Mouse (Mus musculus): ENCODE measurements at regions not wholly inside any gene's neighbourhood (a gene's known extent, or its start where the extent isn't known, plus 50 kb on each side); places are given as distances from the start of the nearest gene placed in this dataset.

DNA sequence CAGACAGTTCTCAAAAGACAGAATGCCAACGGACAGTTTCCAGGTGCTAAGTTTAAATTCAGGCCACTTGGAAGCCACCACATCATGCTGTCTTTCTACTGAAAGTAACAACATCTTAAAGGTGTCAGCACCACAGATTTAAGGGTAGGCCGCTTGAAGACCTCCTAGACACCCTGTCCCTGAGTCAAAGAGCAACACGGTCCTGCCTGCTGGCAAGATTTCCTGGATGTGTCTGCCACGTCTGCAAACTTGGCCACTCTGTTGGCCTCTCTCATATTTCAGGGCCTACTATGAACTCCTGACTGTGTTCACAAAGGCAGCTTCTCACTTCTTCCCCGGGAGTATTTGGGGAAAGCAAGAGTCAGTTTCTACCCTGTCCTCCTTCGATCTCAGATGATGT is 194.7 kb upstream of the Esrrg start:
- in situ Hi-C loops (cut with MboI, MseI), result no loop called here

DNA sequence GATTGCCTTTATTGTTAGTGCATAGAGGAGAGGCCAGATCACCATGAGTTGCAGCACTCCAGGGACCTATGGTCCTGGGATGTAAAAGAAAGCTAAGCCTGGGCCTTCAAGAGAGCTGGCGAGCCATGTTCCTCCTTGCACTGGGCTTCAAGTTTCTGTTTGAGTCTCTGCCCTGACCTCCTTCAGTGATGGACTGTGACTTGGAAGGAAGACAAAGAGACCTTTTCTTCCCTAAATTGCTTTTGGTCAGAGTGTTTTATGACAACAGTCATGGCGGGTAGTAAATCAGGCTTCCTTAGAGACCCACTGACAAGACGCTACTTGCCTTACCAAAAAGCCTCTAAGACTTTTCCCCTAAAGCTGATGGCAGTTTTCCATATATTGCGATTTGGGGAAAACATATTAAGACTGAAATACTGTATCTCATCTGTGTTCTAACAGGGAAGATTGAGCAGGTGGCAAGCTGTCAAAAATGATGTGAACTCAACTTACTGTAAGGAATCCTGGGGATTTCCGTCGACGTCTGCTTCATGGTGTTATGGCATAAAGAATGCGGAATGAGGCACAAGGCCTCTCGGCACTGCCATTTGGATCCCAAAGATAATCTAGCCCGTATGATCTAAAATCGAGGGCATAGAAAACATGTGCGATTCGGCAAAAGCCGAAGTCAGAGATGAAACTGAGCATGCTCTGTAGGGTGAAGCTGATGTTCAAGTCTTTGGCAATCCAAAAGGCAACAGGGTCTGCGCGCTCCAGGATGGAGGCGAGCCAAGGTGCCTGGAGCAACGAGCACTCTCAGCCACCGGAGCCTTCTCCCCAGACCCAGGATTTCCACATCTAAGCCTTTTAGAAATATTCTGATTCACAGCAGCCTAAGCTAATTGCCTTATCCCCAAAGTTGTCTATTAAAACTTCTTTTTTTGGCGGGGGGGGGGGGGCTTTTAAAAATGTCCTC is 190.1 kb upstream of the Esrrg start:
- in situ Hi-C loops (cut with MboI, MseI), result no loop called here

- in situ Hi-C loops (cut with MboI, MseI), result no loop called here
These were observed 179.9 kb upstream of the Esrrg start for GRCm38 (mm10) chr1:187428536-187429215.

GRCm38 (mm10) chr1:187433716-187434634 is 174.6 kb upstream of the Esrrg start:
- in situ Hi-C loops (cut with MboI, MseI), result no loop called here

GRCm38 (mm10) chr1:187439170-187439914 is 169.2 kb upstream of the Esrrg start:
- in situ Hi-C loops (cut with MboI, MseI), result no loop called here

DNA sequence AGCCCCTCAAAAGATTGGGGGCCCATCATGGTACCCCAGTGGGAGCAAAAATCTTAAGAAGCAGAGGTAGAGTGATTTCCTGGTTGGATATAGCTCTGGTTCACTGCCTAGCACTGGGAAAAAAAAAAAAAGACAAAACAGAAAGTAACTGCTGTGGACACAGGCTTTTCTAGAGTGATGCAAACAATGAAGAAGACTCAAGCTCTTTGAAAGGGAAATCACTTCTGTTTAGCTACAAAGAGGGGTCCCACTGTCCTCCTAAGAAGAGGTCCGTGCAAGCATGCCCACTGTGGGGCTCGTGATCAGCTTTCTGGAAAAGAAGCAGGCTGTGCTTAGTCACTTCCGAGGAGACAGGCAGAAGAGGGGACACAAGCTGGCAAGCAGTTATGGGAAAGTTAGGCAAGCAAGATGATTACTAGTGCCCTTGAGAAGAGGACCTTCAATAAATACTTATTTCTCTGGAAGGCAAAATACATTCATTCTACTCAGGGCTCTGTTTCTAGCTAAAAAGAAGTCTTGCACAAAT is 166.9 kb upstream of the Esrrg start:
- in situ Hi-C loops (cut with MboI, MseI), result no loop called here

GRCm38 (mm10) chr1:187446511-187446910 is 162.1 kb upstream of the Esrrg start:
- in situ Hi-C loops (cut with MboI, MseI), result no loop called here

DNA sequence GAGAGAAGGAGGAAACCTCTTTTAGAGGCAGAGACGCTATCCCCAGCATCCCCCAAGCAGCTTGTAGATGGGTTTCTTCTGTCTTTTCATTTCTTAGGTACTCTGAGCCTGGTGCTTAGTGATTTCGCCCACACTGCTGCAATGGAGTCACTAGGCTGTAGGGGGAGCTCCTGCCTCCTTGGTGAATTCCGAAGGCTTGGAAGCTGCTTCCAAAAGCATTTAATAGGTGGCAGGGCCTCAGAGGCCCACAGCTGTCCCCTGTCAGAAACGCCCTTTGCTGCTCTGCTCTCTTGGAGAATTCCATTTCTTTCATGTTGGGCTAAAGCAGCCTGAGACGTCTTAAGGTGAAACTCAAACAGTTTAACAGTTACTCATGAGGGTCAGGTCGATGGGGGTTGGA is 160.4 kb upstream of the Esrrg start:
- in situ Hi-C loops (cut with MboI, MseI), result no loop called here

GRCm38 (mm10) chr1:187450106-187450505 is 158.5 kb upstream of the Esrrg start:
- in situ Hi-C loops (cut with MboI, MseI), result loop anchor here (5.0 kb wide), 1 partner anchor 92 kb away; no protein-coding TSS in a partner anchor

GRCm38 (mm10) chr1:187452189-187452588 is 156.4 kb upstream of the Esrrg start:
- in situ Hi-C loops (cut with MboI, MseI), result loop anchor here (5.0 kb wide), 1 partner anchor 90 kb away; no protein-coding TSS in a partner anchor

DNA sequence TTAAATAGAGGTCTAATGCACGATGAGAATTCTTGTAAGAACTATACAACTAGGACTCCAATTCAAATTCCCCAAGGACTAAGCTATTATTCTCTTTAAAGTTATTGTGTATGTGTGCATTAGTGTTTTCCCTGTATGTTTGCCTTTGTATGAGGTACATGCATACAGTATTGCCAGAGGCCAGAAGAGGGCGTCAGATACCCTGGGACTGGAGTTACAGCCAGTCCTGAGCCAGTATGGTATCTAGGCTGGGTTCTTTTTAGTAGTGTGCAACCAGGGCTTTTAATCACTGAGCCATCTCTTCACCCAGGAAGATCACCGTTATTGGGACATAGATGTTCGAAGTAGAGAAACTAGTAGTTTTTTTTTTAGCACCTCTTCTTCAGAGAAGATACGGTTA is 154.2 kb upstream of the Esrrg start:
- in situ Hi-C loops (cut with MboI, MseI), result loop anchor here (5.0 kb wide), 1 partner anchor 88 kb away; no protein-coding TSS in a partner anchor

DNA sequence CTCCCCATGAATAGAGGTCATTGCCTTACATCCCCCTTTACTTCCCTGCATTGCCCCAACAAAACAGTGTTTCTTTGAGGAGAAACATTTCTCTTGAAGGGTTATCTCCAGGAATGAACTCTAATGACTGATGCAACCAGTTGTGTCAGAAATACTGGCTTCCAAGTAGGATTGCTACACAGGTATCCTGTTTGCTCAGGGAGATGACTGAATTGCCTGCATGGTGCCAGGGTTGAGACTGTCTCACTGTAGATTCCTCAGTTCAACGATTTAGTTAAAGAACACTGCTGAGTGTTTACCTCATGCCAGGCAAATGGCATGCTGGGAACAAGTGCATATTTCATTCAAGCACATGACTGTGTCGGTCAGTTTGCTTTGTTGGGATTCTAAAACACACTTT is 123.8 kb upstream of the Esrrg start:
- in situ Hi-C loops (cut with MboI, MseI), result no loop called here

- in situ Hi-C loops (cut with MboI, MseI), result no loop called here
These were observed 120.5 kb upstream of the Esrrg start for GRCm38 (mm10) chr1:187487948-187488690.

GRCm38 (mm10) chr1:187489452-187489851 is 119.1 kb upstream of the Esrrg start:
- in situ Hi-C loops (cut with MboI, MseI), result no loop called here

DNA sequence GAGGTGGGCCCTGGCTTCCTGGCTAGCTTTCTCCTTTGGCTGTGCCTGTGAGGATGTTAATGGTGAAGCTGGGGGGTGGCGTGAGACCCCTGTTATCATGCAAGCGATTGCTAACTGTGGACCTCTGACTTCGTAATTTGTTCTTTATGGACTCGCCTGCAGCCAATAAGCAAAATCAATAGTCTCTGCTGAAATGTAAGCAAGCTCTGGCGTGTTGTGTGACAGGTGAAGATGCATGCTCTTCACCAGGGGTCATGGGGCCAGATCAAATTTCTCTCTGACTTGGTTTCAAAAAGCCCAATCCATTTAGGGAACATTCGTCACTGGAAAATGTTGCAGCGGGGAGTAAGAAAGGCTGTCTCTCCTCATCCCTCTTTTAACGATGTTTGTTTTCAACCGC is 103.2 kb upstream of the Esrrg start:
- in situ Hi-C loops (cut with MboI, MseI), result no loop called here

GRCm38 (mm10) chr1:187507217-187507616 is 101.4 kb upstream of the Esrrg start:
- in situ Hi-C loops (cut with MboI, MseI), result no loop called here

- in situ Hi-C loops (cut with MboI, MseI), result no loop called here
These were observed 77.2 kb upstream of the Esrrg start for GRCm38 (mm10) chr1:187531349-187531922.

- in situ Hi-C loops (cut with MboI, MseI), result no loop called here
These were observed 72.3 kb upstream of the Esrrg start for GRCm38 (mm10) chr1:187536263-187536662.

GRCm38 (mm10) chr1:187556718-187557117 is 51.9 kb upstream of the Esrrg start:
- in situ Hi-C loops (cut with MboI, MseI), result no loop called here
